Mouse (Mus musculus) liver, postnatal 0 days (tissue): ENCODE results near the gene Pef1.

Source experiments
- CTCF ChIP-seq: sonication (generic); IDR thresholded peaks from 2 replicates; pipeline ENCODE4 v1.5.1; 2016; ENCODE audit warnings: antibody characterized with exemption, low read depth
- EP300 ChIP-seq: IDR thresholded peaks from 2 replicates; pipeline ENCODE4 v1.6.1; 2016; ENCODE audit warnings: antibody characterized with exemption, low read depth, mild to moderate bottlenecking

- TF ChIP-seq EP300 (no peak), CTCF (no peak)
Measured at GRCm38 (mm10) chr4:130167814-130168213, 65.5 kb downstream of the Pef1 start.
